Mouse (Mus musculus): ENCODE data around the gene Rad1. TPM values are rescaled to one million over a fixed set of nuclear protein-coding genes. Genes with fewer than 3 reads are reported as not detected.
"Not testable (repeated sequence)": the region's sequence is repeated elsewhere in the genome, so short reads cannot be mapped to it uniquely, and the experiment has no call there.

Gene Rad1
- polyA plus RNA-seq, 1 experiment = 24.7 TPM

DNA sequence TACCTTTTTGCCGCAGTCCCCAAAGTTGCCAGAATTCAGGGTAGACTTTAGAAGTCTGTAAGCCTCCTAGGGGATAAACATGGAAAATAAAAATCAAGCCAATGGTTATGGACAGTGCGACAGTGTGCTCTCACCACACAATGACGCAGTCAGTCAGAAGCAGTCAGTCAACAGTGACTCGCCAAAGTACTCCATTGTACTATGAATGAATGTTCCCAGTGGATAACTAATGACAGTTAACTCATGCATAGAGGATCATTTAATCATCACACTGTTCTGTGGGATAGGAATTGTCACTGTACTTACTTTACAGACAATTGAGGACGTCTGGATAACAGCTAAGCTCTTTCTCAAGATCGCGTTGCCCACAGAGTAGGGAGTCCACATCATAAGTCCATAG, 29.3 kb downstream of the Rad1 start:
- Histone ChIP-seq H3ac (ENCODE audit: control insufficient read depth, insufficient read length, low read depth) (no peak overlapping the region), H3K79me3 (ENCODE audit: low read depth) (no peaks in the 10 kb centered on the region), H3K36me3 (ENCODE audit: control insufficient read depth, insufficient read depth) (no peaks in the 10 kb centered on the region), H3K27me3 (ENCODE audit: control insufficient read depth, insufficient read depth, insufficient read length) (no peaks in the 10 kb centered on the region), H3K79me2 (ENCODE audit: control insufficient read depth, insufficient read depth) (no peaks in the 10 kb centered on the region), H3K4me3 (ENCODE audit: insufficient read depth, poor library complexity, severe bottlenecking) (no peak overlapping the region)
- TF ChIP-seq MYOD1 (IDR thresholded peaks at IDR 0.05; ENCODE audit: control insufficient read depth, insufficient read length, low read depth) (no peak), CTCF (IDR thresholded peaks at IDR 0.05; ENCODE audit: control insufficient read depth, insufficient read depth, insufficient read length) (no peak), CEBPB (IDR thresholded peaks at IDR 0.05; ENCODE audit: low read depth) (no peak), USF1 (IDR thresholded peaks at IDR 0.05; ENCODE audit: low read depth) (no peak), MYOG (IDR thresholded peaks at IDR 0.05; ENCODE audit: control insufficient read depth, extremely low read depth, insufficient read length) (no peak), MAX (IDR thresholded peaks at IDR 0.05) (no peak)

DNA sequence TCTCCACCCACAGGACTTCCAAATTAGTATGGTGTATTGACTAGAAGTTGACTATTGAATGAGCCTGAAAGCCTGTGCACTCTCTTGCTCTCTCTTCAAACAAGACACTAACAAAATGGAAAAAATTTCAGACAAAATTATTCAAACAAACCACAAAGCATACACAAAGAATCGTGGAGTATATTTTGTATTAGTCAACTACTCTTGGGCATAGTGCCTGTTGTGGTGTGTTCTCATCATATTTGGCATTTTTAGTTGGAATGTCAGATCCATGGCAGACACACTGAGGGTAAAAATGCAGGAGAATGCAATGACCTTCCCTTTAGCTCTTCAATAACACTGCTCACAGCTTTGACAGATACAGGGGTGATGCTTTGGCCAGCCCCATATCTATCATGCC, 40.1 kb downstream of the Rad1 start:
- TF ChIP-seq FOSL1 (IDR thresholded peaks at IDR 0.05; ENCODE audit: insufficient read depth, low read length, poor library complexity, severe bottlenecking) = no peak
- no peak for TF ChIP-seq CEBPB (IDR thresholded peaks at IDR 0.05; ENCODE audit: low read depth)
- TF ChIP-seq USF1 (IDR thresholded peaks at IDR 0.05; ENCODE audit: low read depth) = no peak
- TF ChIP-seq MAX (IDR thresholded peaks at IDR 0.05) = no peak
- TF ChIP-seq MYOD1 (IDR thresholded peaks at IDR 0.05; ENCODE audit: control insufficient read depth, insufficient read length, low read depth) = no peak
- TF ChIP-seq MYOG (IDR thresholded peaks at IDR 0.05; ENCODE audit: control insufficient read depth, extremely low read depth, insufficient read length) = no peak
- no peak for TF ChIP-seq CTCF (IDR thresholded peaks at IDR 0.05; ENCODE audit: control insufficient read depth, insufficient read depth, insufficient read length)

DNA sequence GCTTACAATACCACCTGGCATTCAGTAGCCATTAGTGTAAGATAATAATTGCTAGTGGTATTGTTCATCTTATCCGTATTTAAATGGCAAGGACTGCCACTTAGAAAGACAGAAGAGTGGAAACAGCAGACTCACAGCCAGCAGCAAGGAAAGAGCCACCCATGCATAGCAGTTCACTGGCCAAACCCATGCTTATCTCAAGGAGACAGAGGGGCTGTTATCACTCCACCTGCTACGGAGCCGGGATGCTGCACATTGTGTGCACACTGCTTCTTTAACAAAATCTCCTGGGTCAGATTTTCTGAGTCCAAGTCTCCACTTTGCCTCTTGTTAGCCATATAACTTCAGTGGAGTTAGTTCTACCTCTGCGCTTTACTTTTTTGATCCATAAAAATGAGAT, 45.5 kb downstream of the Rad1 start:
- H3ac ChIP-seq (ENCODE audit: control insufficient read depth, insufficient read length, low read depth) = no peak overlapping the region
- no peaks in the 10 kb centered on the region for H3K79me3 ChIP-seq (ENCODE audit: low read depth)
- no peaks in the 10 kb centered on the region for H3K79me2 ChIP-seq (ENCODE audit: control insufficient read depth, insufficient read depth)
- H3K27me3 ChIP-seq (ENCODE audit: control insufficient read depth, insufficient read depth, insufficient read length) = no peaks in the 10 kb centered on the region
- H3K4me3 ChIP-seq (ENCODE audit: insufficient read depth, poor library complexity, severe bottlenecking) = no peak overlapping the region
- TF ChIP-seq USF1 (IDR thresholded peaks at IDR 0.05; ENCODE audit: low read depth) = no peak
- no peak for TF ChIP-seq MYOG (IDR thresholded peaks at IDR 0.05; ENCODE audit: control insufficient read depth, extremely low read depth, insufficient read length)
- TF ChIP-seq CEBPB (IDR thresholded peaks at IDR 0.05; ENCODE audit: low read depth) = no peak
- TF ChIP-seq MYOD1 (IDR thresholded peaks at IDR 0.05; ENCODE audit: control insufficient read depth, insufficient read length, low read depth) = no peak
- TF ChIP-seq CTCF (IDR thresholded peaks at IDR 0.05; ENCODE audit: control insufficient read depth, insufficient read depth, insufficient read length) = no peak
- TF ChIP-seq FOSL1 (IDR thresholded peaks at IDR 0.05; ENCODE audit: insufficient read depth, low read length, poor library complexity, severe bottlenecking) = no peak
- no peak for TF ChIP-seq MAX (IDR thresholded peaks at IDR 0.05)
- H3K36me3 ChIP-seq (ENCODE audit: control insufficient read depth, insufficient read depth) = no peaks in the 10 kb centered on the region

More for the DNA sequence above, 40.1 kb downstream of the Rad1 start:
- Histone ChIP-seq H3K79me3 (ENCODE audit: low read depth) (no peaks in the 10 kb centered on the region), H3ac (ENCODE audit: control insufficient read depth, insufficient read length, low read depth) (no peak overlapping the region), H3K27me3 (ENCODE audit: control insufficient read depth, insufficient read depth, insufficient read length) (no peaks in the 10 kb centered on the region), H3K4me3 (ENCODE audit: insufficient read depth, poor library complexity, severe bottlenecking) (no peak overlapping the region), H3K36me3 (ENCODE audit: control insufficient read depth, insufficient read depth) (no peaks in the 10 kb centered on the region), H3K79me2 (ENCODE audit: control insufficient read depth, insufficient read depth) (no peaks in the 10 kb centered on the region)

DNA sequence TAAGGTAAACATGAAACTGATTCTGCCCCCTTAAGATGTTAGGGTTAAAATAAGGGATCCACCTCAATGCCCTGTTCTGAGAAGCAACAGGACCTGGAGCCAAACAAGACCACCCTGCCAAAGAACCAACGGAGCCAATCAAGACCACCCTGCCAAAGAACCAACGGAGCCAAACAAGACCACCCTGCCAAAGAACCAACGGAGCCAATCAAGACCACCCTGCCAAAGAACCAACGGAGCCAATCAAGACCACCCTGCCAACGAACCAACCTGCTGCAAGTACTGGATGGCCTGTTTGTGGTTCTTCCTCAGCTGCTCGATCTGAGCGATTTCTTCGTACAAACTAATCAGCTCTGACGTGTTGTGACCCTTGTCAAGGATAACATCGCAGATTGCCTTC, 47.5 kb downstream of the Rad1 start:
- not testable (repeated sequence) for H3K27me3 ChIP-seq (ENCODE audit: control insufficient read depth, insufficient read depth, insufficient read length); H3K79me2 ChIP-seq (ENCODE audit: control insufficient read depth, insufficient read depth); H3K4me3 ChIP-seq (ENCODE audit: insufficient read depth, poor library complexity, severe bottlenecking); H3ac ChIP-seq (ENCODE audit: control insufficient read depth, insufficient read length, low read depth); H3K79me3 ChIP-seq (ENCODE audit: low read depth); H3K36me3 ChIP-seq (ENCODE audit: control insufficient read depth, insufficient read depth)

DNA sequence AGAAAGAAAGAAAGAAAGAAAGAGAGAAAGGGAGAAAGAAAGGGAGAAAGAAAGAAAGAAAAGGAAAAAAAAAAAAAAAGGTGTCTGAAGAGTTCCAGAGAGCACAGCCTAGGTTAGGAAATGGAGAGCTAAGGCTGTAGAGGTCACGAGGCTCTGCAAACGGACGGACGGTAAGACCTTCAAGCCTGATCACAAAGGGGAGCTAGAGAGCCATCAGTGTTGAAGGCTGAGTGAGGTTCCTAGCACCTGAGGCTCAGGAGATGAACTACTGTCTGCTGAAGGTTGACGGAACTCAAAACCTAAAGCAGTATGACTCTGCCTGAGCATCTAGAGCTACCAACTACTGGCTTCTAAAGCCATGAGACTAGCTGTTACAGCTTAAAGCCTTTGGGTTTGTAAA, 48.8 kb downstream of the Rad1 start:
- TF ChIP-seq CTCF (IDR thresholded peaks at IDR 0.05; ENCODE audit: control insufficient read depth, insufficient read depth, insufficient read length) = no peak
- TF ChIP-seq USF1 (IDR thresholded peaks at IDR 0.05; ENCODE audit: low read depth) = no peak
- no peak for TF ChIP-seq FOSL1 (IDR thresholded peaks at IDR 0.05; ENCODE audit: insufficient read depth, low read length, poor library complexity, severe bottlenecking)
- no peak for TF ChIP-seq MAX (IDR thresholded peaks at IDR 0.05)
- no peak for TF ChIP-seq MYOG (IDR thresholded peaks at IDR 0.05; ENCODE audit: control insufficient read depth, extremely low read depth, insufficient read length)
- no peak for TF ChIP-seq MYOD1 (IDR thresholded peaks at IDR 0.05; ENCODE audit: control insufficient read depth, insufficient read length, low read depth)
- TF ChIP-seq CEBPB (IDR thresholded peaks at IDR 0.05; ENCODE audit: low read depth) = no peak
- Histone ChIP-seq H3K4me3 (ENCODE audit: insufficient read depth, poor library complexity, severe bottlenecking) (no peak overlapping the region), H3ac (ENCODE audit: control insufficient read depth, insufficient read length, low read depth) (no peak overlapping the region), H3K36me3 (ENCODE audit: control insufficient read depth, insufficient read depth) (no peaks in the 10 kb centered on the region), H3K79me2 (ENCODE audit: control insufficient read depth, insufficient read depth) (no peaks in the 10 kb centered on the region), H3K27me3 (ENCODE audit: control insufficient read depth, insufficient read depth, insufficient read length) (peaks cover 4% of the 10 kb centered on the region), H3K79me3 (ENCODE audit: low read depth) (no peaks in the 10 kb centered on the region)

DNA sequence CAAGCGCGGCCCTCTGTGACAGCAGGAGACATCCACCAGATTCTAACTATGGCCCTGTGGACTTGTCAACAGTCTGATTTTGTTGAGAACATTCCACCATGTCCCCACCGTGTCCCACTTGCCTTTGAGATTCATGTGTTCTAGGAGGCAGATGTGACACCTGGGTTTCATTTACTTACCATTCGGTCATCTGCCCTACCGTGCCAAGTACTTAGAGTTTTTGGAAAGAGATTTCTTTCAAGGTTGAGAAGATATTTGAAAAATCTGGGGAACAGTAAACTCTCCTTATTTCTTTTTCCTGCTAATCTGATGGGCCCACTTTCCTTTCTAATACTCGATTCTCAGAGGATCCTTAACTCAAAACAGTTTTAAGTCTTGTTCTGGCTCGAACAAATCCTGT, 50.2 kb downstream of the Rad1 start:
- H3K27me3 ChIP-seq (ENCODE audit: control insufficient read depth, insufficient read depth, insufficient read length) = peaks cover 4% of the 10 kb centered on the region
- H3K4me3 ChIP-seq (ENCODE audit: insufficient read depth, poor library complexity, severe bottlenecking) = no peak overlapping the region
- no peaks in the 10 kb centered on the region for H3K79me2 ChIP-seq (ENCODE audit: control insufficient read depth, insufficient read depth)
- no peak overlapping the region for H3ac ChIP-seq (ENCODE audit: control insufficient read depth, insufficient read length, low read depth)
- no peaks in the 10 kb centered on the region for H3K79me3 ChIP-seq (ENCODE audit: low read depth)
- H3K36me3 ChIP-seq (ENCODE audit: control insufficient read depth, insufficient read depth) = no peaks in the 10 kb centered on the region
- TF ChIP-seq MYOG (IDR thresholded peaks at IDR 0.05; ENCODE audit: control insufficient read depth, extremely low read depth, insufficient read length) = no peak
- no peak for TF ChIP-seq CEBPB (IDR thresholded peaks at IDR 0.05; ENCODE audit: low read depth)
- TF ChIP-seq CTCF (IDR thresholded peaks at IDR 0.05; ENCODE audit: control insufficient read depth, insufficient read depth, insufficient read length) = no peak
- no peak for TF ChIP-seq FOSL1 (IDR thresholded peaks at IDR 0.05; ENCODE audit: insufficient read depth, low read length, poor library complexity, severe bottlenecking)
- no peak for TF ChIP-seq MAX (IDR thresholded peaks at IDR 0.05)
- TF ChIP-seq USF1 (IDR thresholded peaks at IDR 0.05; ENCODE audit: low read depth) = no peak

Measured in C2C12 (cell line).